Mouse (Mus musculus): ENCODE measurements around the gene Ppil3. TPM values are rescaled to one million over a fixed set of nuclear protein-coding genes. Genes with fewer than 3 reads are reported as not detected.

Ppil3 gene
- total RNA-seq (2021), result 10 to 100 TPM; 16.7 to 19.6 TPM
- long read RNA-seq, experiment 1, transcript Ppil3-203 (7 exons, 1,033 nt), result major isoform, 5 of 8 reads
- long read RNA-seq, experiment 1, partial matches to known transcripts, result 0 of 8 reads
- long read RNA-seq, experiment 1, other reads (novel, unspliced or antisense), result 2 of 8 reads
- long read RNA-seq, experiment 2, partial matches to known transcripts, result 0 of 7 reads
- long read RNA-seq, experiment 2, other reads (novel, unspliced or antisense), result 3 of 7 reads

GRCm38 (mm10) chr1:58445143-58445722 lies at the start of gene Ppil3, which contains the start of gene Nif3l1:
Gene Ppil3 (minus strand): TSS chr1:58445486.
Gene Nif3l1 (plus strand): TSS chr1:58445151.
- DNase-seq, result peak; percentile 77 to 83
- intact Hi-C loops (cut with DNase I), result no loop called here

GRCm38 (mm10) chr1:58482647-58483046 lies 37.4 kb upstream of the Ppil3 start:
- DNase-seq, result no peak
- intact Hi-C loops (cut with DNase I), result no loop called here

GRCm38 (mm10) chr1:58475662-58476061 lies 30.4 kb upstream of the Ppil3 start:
- intact Hi-C loops (cut with DNase I), result no loop called here
- DNase-seq, result no peak

- DNase-seq, result no peak
- intact Hi-C loops (cut with DNase I), result no loop called here
Measured at GRCm38 (mm10) chr1:58465561-58465960, 20.3 kb upstream of the Ppil3 start.

- intact Hi-C loops (cut with DNase I), result no loop called here
- no peak for DNase-seq
Measured at GRCm38 (mm10) chr1:58465042-58465441, 19.8 kb upstream of the Ppil3 start.

- intact Hi-C loops (cut with DNase I), result no loop called here
- DNase-seq, result peak in 1 of 2 experiments; percentile 13
Measured at GRCm38 (mm10) chr1:58463935-58464334, 18.6 kb upstream of the Ppil3 start.

GRCm38 (mm10) chr1:58460566-58460965 lies 15.3 kb upstream of the Ppil3 start:
- DNase-seq, result no peak
- intact Hi-C loops (cut with DNase I), result no loop called here

GRCm38 (mm10) chr1:58458867-58459266 lies 13.6 kb upstream of the Ppil3 start:
- no peak for DNase-seq
- intact Hi-C loops (cut with DNase I), result no loop called here

- DNase-seq, result no peak
- intact Hi-C loops (cut with DNase I), result no loop called here
Measured at GRCm38 (mm10) chr1:58458175-58458574, 12.9 kb upstream of the Ppil3 start.

- intact Hi-C loops (cut with DNase I), result no loop called here
- no peak for DNase-seq
Measured at GRCm38 (mm10) chr1:58454316-58454715, 9.0 kb upstream of the Ppil3 start.

GRCm38 (mm10) chr1:58448396-58448795 lies 3.1 kb upstream of the Ppil3 start:
- intact Hi-C loops (cut with DNase I), result no loop called here
- no peak for DNase-seq

- intact Hi-C loops (cut with DNase I), result no loop called here
- DNase-seq, result no peak
Measured at GRCm38 (mm10) chr1:58447766-58448165, 2.5 kb upstream of the Ppil3 start.

GRCm38 (mm10) chr1:58445861-58446260 lies 575 bp upstream of the Ppil3 start:
- intact Hi-C loops (cut with DNase I), result no loop called here
- DNase-seq, result no peak

- intact Hi-C loops (cut with DNase I), result no loop called here
- no peak for DNase-seq
Measured at GRCm38 (mm10) chr1:58444691-58445090, 595 bp downstream of the Ppil3 start.

- DNase-seq, result no peak
- intact Hi-C loops (cut with DNase I), result no loop called here
Measured at GRCm38 (mm10) chr1:58424551-58424950, 20.7 kb downstream of the Ppil3 start.

GRCm38 (mm10) chr1:58423371-58424248 lies 21.7 kb downstream of the Ppil3 start, which contains the start of gene Clk1:
Gene Clk1 (minus strand): TSS chr1:58424066.
- intact Hi-C loops (cut with DNase I), result no loop called here
- DNase-seq, result peak; percentile 99 to 100

- peak in 1 of 2 experiments; percentile 31 for DNase-seq
- intact Hi-C loops (cut with DNase I), result no loop called here
Measured at GRCm38 (mm10) chr1:58422879-58423278, 22.4 kb downstream of the Ppil3 start.

GRCm38 (mm10) chr1:58420961-58421360 lies 24.3 kb downstream of the Ppil3 start:
- intact Hi-C loops (cut with DNase I), result no loop called here
- no peak for DNase-seq

GRCm38 (mm10) chr1:58420032-58420431 lies 25.3 kb downstream of the Ppil3 start:
- DNase-seq, result no peak
- intact Hi-C loops (cut with DNase I), result no loop called here

- intact Hi-C loops (cut with DNase I), result loop anchor here (2.0 kb wide), 1 partner anchor 17 kb away; no protein-coding TSS in a partner anchor
Measured at GRCm38 (mm10) chr1:58416048-58416447, 29.2 kb downstream of the Ppil3 start.

GRCm38 (mm10) chr1:58415442-58415841 lies 29.8 kb downstream of the Ppil3 start:
- no peak for DNase-seq
- intact Hi-C loops (cut with DNase I), result no loop called here

More at GRCm38 (mm10) chr1:58416048-58416447, 29.2 kb downstream of the Ppil3 start:
- no peak for DNase-seq

Measured in heart, postnatal 14 days (tissue).